Mouse (Mus musculus) G1E-ER4 (cell line): ENCODE results near the gene Csrnp1. TPM values are rescaled to one million over a fixed set of nuclear protein-coding genes. Genes with fewer than 3 reads are reported as not detected.

Experiments
- GATA1 ChIP-seq: IDR thresholded peaks from one replicate; pipeline ENCODE4 v1.8.0; 2012; ENCODE audit warnings: low read length, inconsistent platforms
- polyA plus RNA-seq: library from polyadenylated mRNA; stranded (reverse); fragments of >175 nt; gene quantifications from 2 replicates; pipeline ENCODE4 v1.2.3, GENCODE M21; 2012

Gene Csrnp1
- polyA plus RNA-seq, 1 experiment, result 36.8 TPM

DNA sequence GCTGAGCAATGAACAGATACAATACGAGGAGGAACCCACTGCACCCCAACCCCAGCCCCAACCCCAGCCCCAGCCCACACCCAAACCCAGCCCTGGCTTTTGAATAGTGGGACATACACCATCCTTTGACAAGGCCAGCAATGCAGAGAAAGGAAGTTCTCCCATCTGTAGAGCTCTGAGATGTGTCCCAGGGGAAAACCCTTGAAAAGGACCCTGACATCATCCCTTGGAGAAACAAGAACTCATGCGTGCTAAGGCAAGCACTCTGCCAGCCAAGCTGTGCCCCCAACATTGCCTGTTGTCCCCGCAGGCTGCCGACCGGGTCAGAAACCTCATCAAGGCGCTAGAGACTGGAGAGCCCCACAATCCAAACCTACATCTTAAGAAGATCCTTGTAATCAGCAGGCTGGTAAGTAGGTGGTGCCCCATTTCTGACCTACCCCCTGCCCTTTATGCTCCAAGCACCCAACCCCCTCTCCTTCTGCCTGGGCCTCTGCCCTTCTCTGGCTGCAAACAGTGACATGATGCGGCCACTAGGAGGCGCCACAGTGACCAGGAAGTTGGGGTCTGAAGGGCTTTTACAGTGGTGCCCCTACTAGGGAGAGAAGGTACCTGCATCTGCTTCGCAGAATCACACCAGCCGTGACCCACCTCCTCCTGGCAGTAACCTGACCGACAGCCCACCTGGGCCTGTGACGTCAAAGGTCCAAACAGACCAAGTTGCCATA is 39.1 kb downstream of the Csrnp1 start:
- TF ChIP-seq GATA1, result no peak

DNA sequence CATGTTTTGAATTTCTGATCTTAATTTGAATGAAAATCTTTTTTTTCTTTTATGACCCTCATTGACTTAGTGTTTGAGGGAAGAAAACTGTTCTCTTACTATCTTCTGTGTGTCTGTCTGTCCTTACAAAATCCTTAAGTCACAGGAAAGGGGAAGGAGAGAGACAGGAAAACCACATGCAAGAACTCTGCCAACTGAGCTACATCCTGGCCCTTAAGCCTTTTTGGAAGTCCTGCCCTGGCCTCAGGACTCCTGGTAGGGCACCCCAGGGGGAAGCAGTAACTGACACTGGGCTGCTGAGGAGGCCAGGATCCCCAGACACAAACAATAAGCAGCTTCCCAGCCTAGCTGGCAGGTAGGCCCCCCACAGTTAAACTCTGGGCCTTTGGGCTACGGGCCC is 41.1 kb downstream of the Csrnp1 start:
- no peak for TF ChIP-seq GATA1

DNA sequence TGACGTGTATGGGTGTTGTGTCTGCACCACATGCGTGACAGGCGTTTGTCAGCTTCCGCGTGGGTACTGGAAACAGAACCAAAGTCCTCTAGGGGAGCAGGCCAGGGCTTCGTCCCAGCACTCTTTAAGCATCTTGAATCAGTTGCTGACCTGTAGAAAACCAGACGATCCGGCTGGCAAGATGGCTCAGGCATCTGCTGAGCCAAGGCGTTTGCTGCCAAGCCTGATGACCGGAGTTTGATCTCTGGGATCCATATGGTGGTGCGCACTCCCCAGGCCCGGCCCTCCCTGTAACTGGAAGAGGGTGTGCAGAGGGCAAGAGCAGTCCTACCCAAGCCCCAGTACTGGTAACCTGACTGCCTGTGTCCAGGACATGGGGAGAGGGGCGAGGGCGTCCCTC is 42.6 kb downstream of the Csrnp1 start:
- TF ChIP-seq GATA1, result no peak

GRCm38 (mm10) chr9:119941407-119941806 is 43.1 kb downstream of the Csrnp1 start:
- no peak for TF ChIP-seq GATA1

DNA sequence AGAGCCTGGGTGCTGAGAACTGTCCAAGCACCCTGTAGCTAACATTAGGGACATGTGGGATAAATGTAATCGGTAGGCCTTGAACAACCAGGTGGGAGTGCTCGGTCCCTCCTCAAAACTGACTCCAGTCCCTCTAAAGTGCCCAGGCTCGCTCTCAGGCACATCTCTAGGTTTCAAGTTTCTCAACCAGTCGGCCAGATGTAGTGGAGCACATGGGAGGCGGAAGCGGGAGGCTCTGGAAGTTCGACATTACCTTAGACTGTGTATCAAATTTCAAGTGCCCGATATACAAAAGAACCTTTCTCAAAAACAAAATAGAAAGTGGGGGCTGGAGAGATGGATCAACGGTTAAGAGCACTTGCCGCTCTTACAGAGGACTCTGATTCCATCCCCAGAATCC is 44.8 kb downstream of the Csrnp1 start:
- TF ChIP-seq GATA1, result no peak

DNA sequence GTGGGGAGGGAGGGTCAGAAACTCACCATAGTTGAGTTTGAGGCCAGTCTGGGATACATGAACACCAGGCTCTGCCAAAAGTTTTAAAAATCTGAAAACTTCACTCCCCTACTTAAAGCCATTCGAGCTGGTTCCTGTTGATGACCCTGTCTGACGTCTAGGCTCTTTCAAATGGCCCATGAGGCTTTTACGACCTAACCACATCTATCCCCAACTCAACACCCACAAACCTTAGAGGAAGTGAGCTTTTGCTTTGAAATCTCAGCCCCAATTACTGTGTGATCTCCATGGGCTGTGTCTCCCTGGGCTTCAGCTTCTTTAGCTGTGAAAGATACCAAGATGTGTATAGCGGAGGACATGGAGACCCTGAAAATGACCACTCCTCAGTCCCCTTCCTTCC is 46.0 kb downstream of the Csrnp1 start:
- no peak for TF ChIP-seq GATA1

DNA sequence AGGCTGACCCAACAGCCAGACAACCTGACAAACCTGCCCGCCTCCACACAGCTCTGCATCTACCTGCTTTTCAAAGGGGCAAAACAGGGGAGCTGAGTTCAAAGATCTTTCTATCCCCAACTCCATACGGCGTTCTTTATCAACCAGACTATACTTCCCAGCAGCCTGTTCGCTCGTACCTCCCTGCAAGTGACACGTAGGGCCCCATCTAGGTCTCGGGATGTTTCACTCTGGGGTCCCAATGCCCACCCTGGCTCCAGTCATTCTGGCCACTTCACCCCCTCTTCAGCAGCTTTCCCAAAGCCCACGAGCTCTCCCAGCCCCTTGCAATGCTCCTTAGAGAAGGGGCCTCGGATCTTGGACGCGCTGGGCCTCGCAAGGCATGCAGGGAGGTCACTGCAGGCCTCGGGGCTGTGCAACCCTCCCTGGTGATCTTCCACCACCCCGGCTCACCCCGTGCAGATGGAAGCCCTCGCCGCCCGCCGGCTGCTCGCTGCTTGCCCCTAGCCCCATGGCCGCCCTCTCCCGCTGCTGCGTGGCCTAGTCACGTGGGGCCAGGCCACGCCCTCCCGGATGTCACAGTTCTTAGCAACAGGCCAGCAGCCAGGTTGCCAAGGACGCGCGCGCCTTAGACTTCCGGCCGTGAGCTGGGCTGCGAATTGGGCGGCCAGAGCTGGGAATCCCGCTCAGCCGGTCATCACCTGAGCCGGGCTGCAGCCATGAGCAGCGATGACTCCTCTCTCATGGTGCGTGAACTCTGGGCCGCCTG is 47.3 kb downstream of the Csrnp1 start, which contains the start of the genes Gorasp1 and Ttc21a:
TSS of gene Gorasp1 (minus strand) at position 561 of the 769 bp plus-strand sequence.
TSS of gene Ttc21a (plus strand) at position 602 of the 769 bp plus-strand sequence.
- no peak for TF ChIP-seq GATA1

- TF ChIP-seq GATA1, result no peak
Measured at GRCm38 (mm10) chr9:119933675-119934074, 50.8 kb downstream of the Csrnp1 start.

DNA sequence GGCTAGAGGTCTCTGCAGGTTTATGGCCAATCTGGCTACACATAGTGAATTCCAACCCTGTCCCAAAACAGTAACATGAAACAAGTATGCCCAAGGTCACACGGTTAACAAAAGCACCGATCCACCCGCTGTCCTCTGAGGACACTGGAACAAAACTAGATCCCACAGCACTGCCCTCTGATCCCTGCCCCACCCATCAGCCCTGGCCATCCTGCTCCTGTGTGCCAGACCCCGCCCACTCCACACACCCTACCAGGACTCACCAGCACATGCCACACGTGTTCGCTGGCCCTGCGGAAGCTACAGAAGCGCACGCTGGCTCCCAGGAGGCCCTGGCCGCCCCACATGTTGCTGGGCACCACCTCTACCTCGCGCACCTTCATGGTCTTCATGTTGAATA is 52.1 kb downstream of the Csrnp1 start:
- TF ChIP-seq GATA1, result no peak

- no peak for TF ChIP-seq GATA1
Measured at GRCm38 (mm10) chr9:119926497-119926896, 58.0 kb downstream of the Csrnp1 start.

DNA sequence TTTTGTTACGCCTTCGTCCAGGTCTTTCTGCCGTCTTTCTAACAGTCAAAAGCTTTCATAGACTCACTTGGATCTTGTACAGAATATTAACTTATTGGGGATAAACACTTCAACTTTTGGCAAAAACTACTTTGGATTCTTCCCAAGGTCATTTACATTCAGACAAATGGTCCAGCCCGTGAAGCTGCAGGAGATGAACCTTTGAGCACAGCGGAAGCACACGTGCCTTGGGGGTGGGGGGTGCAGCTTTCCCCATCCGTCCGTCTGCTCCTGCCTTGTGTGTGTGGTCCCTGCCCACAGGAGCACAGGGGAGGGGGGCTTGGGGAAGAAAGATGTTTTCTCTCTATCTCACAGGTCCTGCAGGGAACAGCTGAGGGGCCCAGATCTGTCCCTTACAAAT is 58.7 kb downstream of the Csrnp1 start:
- TF ChIP-seq GATA1, result no peak

GRCm38 (mm10) chr9:119925120-119925657 is 59.3 kb downstream of the Csrnp1 start:
- TF ChIP-seq GATA1, result no peak

DNA sequence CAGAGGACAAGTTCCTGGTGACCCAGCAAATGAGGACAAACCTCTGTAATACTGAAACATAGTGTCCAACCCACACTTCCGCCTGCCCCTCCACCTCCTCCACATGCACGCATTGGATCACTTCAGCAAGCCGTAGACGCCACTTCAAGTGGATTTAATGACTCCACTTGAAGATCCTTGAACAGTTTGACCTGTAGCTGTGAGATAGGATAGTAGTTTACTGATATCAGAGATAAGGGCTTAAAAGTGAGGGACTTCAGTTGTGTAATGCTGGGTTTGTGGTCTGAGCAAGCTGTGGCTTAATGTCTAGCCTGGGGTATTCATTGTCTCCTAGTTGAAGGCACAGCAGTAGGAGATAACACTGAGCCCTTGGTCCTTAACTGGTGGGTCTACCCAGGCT is 61.0 kb downstream of the Csrnp1 start:
- peak; percentile 13 for TF ChIP-seq GATA1

Other genes with a start within 250 kb of the Csrnp1 start
- gene Scn11a, start 159.2 kb downstream of the Csrnp1 start, polyA plus RNA-seq, result not detected in 2 replicates
- gene Wdr48, start 89.8 kb downstream of the Csrnp1 start, polyA plus RNA-seq, result 29.0 and 29.5 TPM in 2 replicates
- 27.8 and 34.7 TPM in 2 replicates for gene Gorasp1, start 47.1 kb downstream of the Csrnp1 start, polyA plus RNA-seq
- gene Ttc21a, start 47.1 kb downstream of the Csrnp1 start, polyA plus RNA-seq, result 0.03 TPM in 1 of 2 replicates, not detected in the other
- gene Xirp1, start 38.9 kb upstream of the Csrnp1 start, polyA plus RNA-seq, result not detected in 2 replicates
- gene Cx3cr1, start 85.2 kb upstream of the Csrnp1 start, polyA plus RNA-seq, result not detected in 2 replicates
- gene Ccr8, start 107.5 kb upstream of the Csrnp1 start, polyA plus RNA-seq, result not detected in 2 replicates
- 70.4 and 90.9 TPM in 2 replicates for gene Slc25a38, start 125.7 kb upstream of the Csrnp1 start, polyA plus RNA-seq
- 2,255 and 20,590 TPM in 2 replicates for gene Rpsa, start 143.0 kb upstream of the Csrnp1 start, polyA plus RNA-seq
- not detected in 2 replicates for gene Mobp, start 165.0 kb upstream of the Csrnp1 start, polyA plus RNA-seq